Mouse (Mus musculus) forebrain, embryonic 14.5 days (tissue): ENCODE results near the gene Ccdc182. TPM values are rescaled to one million over a fixed set of nuclear protein-coding genes. Genes with fewer than 3 reads are reported as not detected.

Experiments used
- ATAC-seq: fragments of 200-750 bp; cut with Nextera tagmentation; 2 replicates; pipeline ENCODE4 v1.8.0; 2017; ENCODE audit warnings: mild to moderate bottlenecking, moderate library complexity
- DNase-seq: peaks from one replicate; pipeline ENCODE4 v3.0.0-alpha.2; 2015; ENCODE audit warnings: low spot score
- H3K27ac ChIP-seq: fragments of 300-500 bp; sonication (generic); 2 replicates; pipeline ENCODE4 v1.5.1; 2014; ENCODE audit warnings: low read depth, mild to moderate bottlenecking, control low read depth, low read length, moderate library complexity
- H3K27me3 ChIP-seq: fragments of 300-500 bp; sonication (generic); replicated peaks from 2 replicates; pipeline ENCODE4 v1.6.1; 2014; ENCODE audit warnings: low read length, control low read depth, mixed read lengths; ENCODE audit not compliant: control insufficient read depth, insufficient read depth
- H3K36me3 ChIP-seq: fragments of 300-500 bp; sonication (generic); 2 replicates; pipeline ENCODE4 v1.6.1; 2014; ENCODE audit warnings: low read length, control low read depth; ENCODE audit not compliant: control insufficient read depth, insufficient read depth
- H3K4me1 ChIP-seq: fragments of 300-500 bp; sonication (generic); 2 replicates; pipeline ENCODE4 v1.6.1; 2014; ENCODE audit warnings: antibody characterized with exemption, low read length, control low read depth; ENCODE audit not compliant: control insufficient read depth, insufficient read depth
- H3K4me2 ChIP-seq: fragments of 300-500 bp; sonication (generic); 2 replicates; pipeline ENCODE4 v1.6.1; 2014; ENCODE audit warnings: mild to moderate bottlenecking, control low read depth, low read length
- H3K4me3 ChIP-seq: fragments of 300-500 bp; sonication (generic); 2 replicates; pipeline ENCODE4 v1.5.1; 2014; ENCODE audit warnings: low read depth, low read length, control low read depth
- H3K9ac ChIP-seq: fragments of 300-500 bp; sonication (generic); 2 replicates; pipeline ENCODE4 v1.6.1; 2014; ENCODE audit warnings: mild to moderate bottlenecking, low read length, control low read depth, moderate library complexity
- H3K9me3 ChIP-seq: fragments of 300-500 bp; sonication (generic); replicated peaks from 2 replicates; pipeline ENCODE4 v1.6.1; 2016; ENCODE audit warnings: low read length, control low read depth, mixed read lengths; ENCODE audit not compliant: control insufficient read depth
- WGBS: fragments of 180-500 bp; shearing (Covaris S2); extraction: QIAGEN DNeasy Blood & Tissue Kit; methylation state at CpG from one replicate; pipeline ENCODE4 v1.1.7; 2014; 5-methylcytosine and 5-hydroxymethylcytosine counted together
- polyA plus RNA-seq: library from polyadenylated mRNA; unstranded; fragments of >200 nt; fragmentation: Nextera tagmentation; extraction: Ambion mirVana; gene quantifications from 2 replicates; pipeline ENCODE4 v1.2.1, GENCODE M21; 2014

Gene Ccdc182
- polyA plus RNA-seq, 1 experiment from 2014 or later = 0.24 TPM

- DNase-seq (no peak), ATAC-seq (no peak)
- H3K9me3 ChIP-seq = no peaks in the 10 kb centered on the region; the same call in 1 of the 2 replicates
- H3K4me2 ChIP-seq = no peak overlapping the region
- H3K36me3 ChIP-seq = no peaks in the 10 kb centered on the region
- H3K27ac ChIP-seq = no peak overlapping the region
- peaks cover 9% of the 10 kb centered on the region for H3K4me1 ChIP-seq
- no peak overlapping the region for H3K9ac ChIP-seq
- no peak overlapping the region for H3K4me3 ChIP-seq
- H3K27me3 ChIP-seq = no peaks in the 10 kb centered on the region
- 78% methylated on average over 4 of the region's 4 CpGs for WGBS
These were observed 36.2 kb upstream of the Ccdc182 start for GRCm38 (mm10) chr11:88257700-88258099.

GRCm38 (mm10) chr11:88258212-88258611, 35.6 kb upstream of the Ccdc182 start:
- Histone ChIP-seq H3K9ac (no peak overlapping the region), H3K27ac (no peak overlapping the region), H3K4me2 (no peak overlapping the region), H3K4me1 (peaks cover 7% of the 10 kb centered on the region), H3K36me3 (no peaks in the 10 kb centered on the region), H3K27me3 (no peaks in the 10 kb centered on the region), H3K9me3 (no peaks in the 10 kb centered on the region; the same call in 1 of the 2 replicates), H3K4me3 (no peak overlapping the region)
- ATAC-seq = no peak
- WGBS = 84% methylated on average over 4 of the region's 4 CpGs
- DNase-seq = no peak

- DNase-seq (no peak), ATAC-seq (no peak)
- H3K27ac ChIP-seq = no peak overlapping the region
- no peak overlapping the region for H3K9ac ChIP-seq
- H3K4me1 ChIP-seq = no peaks in the 10 kb centered on the region
- H3K9me3 ChIP-seq = no peaks in the 10 kb centered on the region; the same call in 1 of the 2 replicates
- no peaks in the 10 kb centered on the region for H3K36me3 ChIP-seq
- 62% methylated on average over 7 of the region's 7 CpGs for WGBS
- H3K4me2 ChIP-seq = no peak overlapping the region
- no peak overlapping the region for H3K4me3 ChIP-seq
- no peaks in the 10 kb centered on the region for H3K27me3 ChIP-seq
These were observed 33.4 kb upstream of the Ccdc182 start for GRCm38 (mm10) chr11:88260463-88260862.

- Histone ChIP-seq H3K4me2 (no peak overlapping the region), H3K9me3 (no peaks in the 10 kb centered on the region), H3K4me1 (peaks cover 10% of the 10 kb centered on the region), H3K4me3 (no peak overlapping the region), H3K27ac (no peak overlapping the region), H3K27me3 (no peaks in the 10 kb centered on the region), H3K36me3 (no peaks in the 10 kb centered on the region), H3K9ac (no peak overlapping the region)
- no peak for ATAC-seq
- no peak for DNase-seq
- 81% methylated on average over 5 of the region's 5 CpGs for WGBS
These were observed 29.0 kb upstream of the Ccdc182 start for GRCm38 (mm10) chr11:88264889-88265288.

GRCm38 (mm10) chr11:88266311-88266710, 27.5 kb upstream of the Ccdc182 start:
- Histone ChIP-seq H3K9ac (no peak overlapping the region), H3K4me2 (no peak overlapping the region), H3K4me3 (no peak overlapping the region), H3K27ac (no peak overlapping the region), H3K4me1 (peaks cover 10% of the 10 kb centered on the region), H3K27me3 (no peaks in the 10 kb centered on the region), H3K9me3 (no peaks in the 10 kb centered on the region), H3K36me3 (no peaks in the 10 kb centered on the region)
- no peak for ATAC-seq
- DNase-seq = no peak
- WGBS = 51% methylated on average over 6 of the region's 6 CpGs

- no peaks in the 10 kb centered on the region for H3K36me3 ChIP-seq
- no peak for DNase-seq
- no peak for ATAC-seq
- H3K9me3 ChIP-seq = no peaks in the 10 kb centered on the region
- 71% methylated on average over 3 of the region's 3 CpGs for WGBS
- no peak overlapping the region for H3K4me2 ChIP-seq
- H3K27ac ChIP-seq = no peak overlapping the region
- H3K9ac ChIP-seq = no peak overlapping the region
- peaks cover 40% of the 10 kb centered on the region for H3K4me1 ChIP-seq
- no peak overlapping the region for H3K4me3 ChIP-seq
- no peaks in the 10 kb centered on the region for H3K27me3 ChIP-seq
These were observed 22.0 kb upstream of the Ccdc182 start for GRCm38 (mm10) chr11:88271870-88272269.

- 29% methylated on average over 23 of the region's 23 CpGs for WGBS
- Histone ChIP-seq H3K36me3 (no peaks in the 10 kb centered on the region), H3K27me3 (no peaks in the 10 kb centered on the region), H3K27ac (peak overlapping the region; percentile 88), H3K9ac (peak overlapping the region; percentile 25), H3K4me3 (no peak overlapping the region), H3K4me2 (peak overlapping the region; percentile 31; the same call in 1 of the 2 replicates), H3K4me1 (peaks cover 38% of the 10 kb centered on the region), H3K9me3 (no peaks in the 10 kb centered on the region)
- DNase-seq (no peak), ATAC-seq (no peak)
These were observed 19.6 kb upstream of the Ccdc182 start for GRCm38 (mm10) chr11:88274111-88274879.

- H3K9me3 ChIP-seq = no peaks in the 10 kb centered on the region
- peak; percentile 82 for DNase-seq
- peaks cover 38% of the 10 kb centered on the region for H3K4me1 ChIP-seq
- ATAC-seq = peak; percentile 74
- no peaks in the 10 kb centered on the region for H3K36me3 ChIP-seq
- H3K4me3 ChIP-seq = no peak overlapping the region
- peak overlapping the region; percentile 25; the same call in 1 of the 2 replicates for H3K9ac ChIP-seq
- peak overlapping the region; percentile 88 for H3K27ac ChIP-seq
- H3K4me2 ChIP-seq = peak overlapping the region; percentile 31; the same call in 1 of the 2 replicates
- WGBS = 2% methylated on average over 13 of the region's 13 CpGs
- H3K27me3 ChIP-seq = no peaks in the 10 kb centered on the region
These were observed 18.9 kb upstream of the Ccdc182 start for GRCm38 (mm10) chr11:88274901-88275498.

GRCm38 (mm10) chr11:88275949-88276348, 17.9 kb upstream of the Ccdc182 start:
- H3K4me2 ChIP-seq = no peak overlapping the region
- no peak overlapping the region for H3K9ac ChIP-seq
- H3K9me3 ChIP-seq = no peaks in the 10 kb centered on the region
- peak overlapping the region; percentile 88 for H3K27ac ChIP-seq
- H3K4me1 ChIP-seq = peaks cover 44% of the 10 kb centered on the region
- H3K27me3 ChIP-seq = no peaks in the 10 kb centered on the region
- WGBS = 49% methylated on average over 6 of the region's 6 CpGs
- no peak overlapping the region for H3K4me3 ChIP-seq
- H3K36me3 ChIP-seq = no peaks in the 10 kb centered on the region
- no peak for ATAC-seq
- no peak for DNase-seq
